Mouse (Mus musculus) ES-E14 (cell line): ENCODE measurements around the gene Lcn2. TPM values are rescaled to one million over a fixed set of nuclear protein-coding genes. Genes with fewer than 3 reads are reported as not detected.

Source experiments
- DNase-seq: peaks from one replicate; pipeline ENCODE4 v3.0.0-alpha.2; 2013; ENCODE audit warnings: low read depth, low spot score
- H3K27ac ChIP-seq: 2 replicates; pipeline ENCODE4 v1.5.1; 2012; ENCODE audit warnings: low read depth, mild to moderate bottlenecking, low read length, moderate library complexity, mixed read lengths; ENCODE audit not compliant: poor library complexity, insufficient read depth, severe bottlenecking
- H3K36me3 ChIP-seq: 2 replicates; pipeline ENCODE4 v1.6.1; 2012; ENCODE audit warnings: mild to moderate bottlenecking, low read length, moderate library complexity, mixed read lengths; ENCODE audit not compliant: control insufficient read depth, poor library complexity, insufficient read depth, severe bottlenecking
- H3K4me1 ChIP-seq, 2 experiments: fragments of 150-350 bp in 1 of 2; sonication (generic) in 1 of 2; 2 replicates each; pipeline ENCODE4 v1.6.1; 2012; ENCODE audit warnings: low read length in 2 of 2, mild to moderate bottlenecking in 1 of 2, mixed read lengths in 1 of 2; ENCODE audit not compliant: control insufficient read depth in 2 of 2, insufficient read depth in 2 of 2, poor library complexity in 1 of 2
- H3K4me3 ChIP-seq, 2 experiments: fragments of 150-350 bp in 1 of 2; sonication (generic) in 1 of 2; 2 replicates each; pipeline ENCODE4 v1.5.1; 2012; ENCODE audit warnings: low read length in 2 of 2, low read depth in 1 of 2, mild to moderate bottlenecking in 1 of 2, mixed read lengths in 1 of 2; ENCODE audit not compliant: insufficient read depth in 1 of 2, poor library complexity in 1 of 2, severe bottlenecking in 1 of 2
- H3K9ac ChIP-seq: 2 replicates; pipeline ENCODE4 v1.6.1; 2012; ENCODE audit warnings: low read depth, mild to moderate bottlenecking, low read length, mixed read lengths; ENCODE audit not compliant: poor library complexity, insufficient read depth, severe bottlenecking
- H3K9me3 ChIP-seq: fragments of 150-350 bp; sonication (generic); 2 replicates; pipeline ENCODE4 v1.6.1; 2012; ENCODE audit warnings: low read depth, mild to moderate bottlenecking, low read length; ENCODE audit not compliant: control insufficient read depth, insufficient read depth
- CHD2 ChIP-seq: IDR thresholded peaks from 2 replicates; pipeline ENCODE4 v1.6.1; 2014; ENCODE audit warnings: mild to moderate bottlenecking, low read depth, low read length, inconsistent platforms
- HCFC1 ChIP-seq: IDR thresholded peaks from 2 replicates; pipeline ENCODE4 v1.6.1; 2012; ENCODE audit warnings: low read length, inconsistent platforms, borderline replicate concordance; ENCODE audit not compliant: insufficient read depth
- MAFK ChIP-seq: IDR thresholded peaks from 2 replicates; pipeline ENCODE4 v1.6.1; 2014; ENCODE audit warnings: mild to moderate bottlenecking, low read depth, low read length, inconsistent platforms; ENCODE audit not compliant: insufficient read depth
- ZC3H11A ChIP-seq: IDR thresholded peaks from 2 replicates; pipeline ENCODE4 v1.6.1; 2012; ENCODE audit warnings: low read depth, mild to moderate bottlenecking, inconsistent platforms, low read length, borderline replicate concordance
- ZNF384 ChIP-seq: IDR thresholded peaks from 2 replicates; pipeline ENCODE4 v1.6.1; 2012; ENCODE audit warnings: low read depth, low read length, inconsistent platforms
- in situ Hi-C, 2 experiments: fragments of 600-800 bp; cut with MboI; formaldehyde crosslinking; loops; one replicate each; pipeline ENCODE4 v1.15.1; 2025; ENCODE audit warnings: low sequenced_read_pairs in 2 of 2, inconsistent platforms in 1 of 2; ENCODE audit not compliant: unreplicated experiment in 2 of 2
- total RNA-seq: library from RNA; depleted of rRNA; stranded (reverse); fragments of 300-350 nt; gene quantifications from 2 replicates; pipeline ENCODE4 v1.2.3, GENCODE M21; 2012

The Lcn2 gene
- total RNA-seq, 1 experiment = not detected

DNA sequence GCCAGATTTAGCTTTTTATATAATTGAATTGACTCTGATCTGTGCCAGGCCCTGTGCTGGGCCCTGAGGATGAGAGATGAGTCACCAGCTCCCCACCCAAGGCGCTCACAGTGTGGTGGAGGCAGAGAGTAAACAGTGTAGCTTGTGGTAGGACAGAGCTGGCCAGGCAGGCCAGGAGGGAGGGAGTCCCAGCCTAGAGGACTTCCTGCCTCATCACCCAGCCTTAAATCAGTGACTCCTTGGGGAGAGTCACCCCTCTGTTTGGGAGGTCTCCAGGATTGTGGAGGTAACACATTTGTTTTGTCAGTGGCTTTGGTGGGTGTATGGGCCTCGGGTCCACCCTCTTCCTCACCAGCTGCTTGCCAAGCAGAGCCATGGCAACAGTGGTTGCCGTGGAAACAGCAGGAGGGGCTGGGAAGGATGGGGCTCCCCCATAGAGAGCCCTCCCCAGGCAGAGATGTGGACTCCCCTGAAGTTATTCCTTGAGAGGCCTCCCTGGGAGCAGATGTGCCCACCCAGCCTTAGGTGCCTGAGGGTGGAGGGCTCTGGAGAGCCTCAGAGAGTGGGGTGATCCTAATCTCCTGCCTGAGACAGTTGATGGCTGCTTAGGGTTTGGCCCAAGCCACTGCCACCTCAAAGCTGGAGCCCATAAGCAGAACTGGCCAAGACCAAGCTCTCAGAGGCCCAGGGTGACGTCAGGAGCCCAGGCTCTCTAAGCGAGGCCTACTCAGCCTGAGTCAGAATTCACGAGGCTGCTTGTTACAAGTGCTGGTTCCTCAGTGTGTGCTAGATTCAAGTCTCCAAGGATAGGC lies 45.3 kb downstream of the Lcn2 start:
- no peaks in the 10 kb centered on the region for H3K9me3 ChIP-seq
- no peak overlapping the region for H3K27ac ChIP-seq
- in situ Hi-C loops = no loop called here
- no peak overlapping the region for H3K9ac ChIP-seq
- H3K36me3 ChIP-seq = no peaks in the 10 kb centered on the region
- no peak for DNase-seq
- H3K4me1 ChIP-seq = peaks cover 0 to 5% of the 10 kb centered on the region in 2 experiments; a peak in 1 of 4 replicates
- H3K4me3 ChIP-seq = no peak overlapping the region
- TF ChIP-seq ZNF384 (no peak), HCFC1 (no peak), CHD2 (no peak)

DNA sequence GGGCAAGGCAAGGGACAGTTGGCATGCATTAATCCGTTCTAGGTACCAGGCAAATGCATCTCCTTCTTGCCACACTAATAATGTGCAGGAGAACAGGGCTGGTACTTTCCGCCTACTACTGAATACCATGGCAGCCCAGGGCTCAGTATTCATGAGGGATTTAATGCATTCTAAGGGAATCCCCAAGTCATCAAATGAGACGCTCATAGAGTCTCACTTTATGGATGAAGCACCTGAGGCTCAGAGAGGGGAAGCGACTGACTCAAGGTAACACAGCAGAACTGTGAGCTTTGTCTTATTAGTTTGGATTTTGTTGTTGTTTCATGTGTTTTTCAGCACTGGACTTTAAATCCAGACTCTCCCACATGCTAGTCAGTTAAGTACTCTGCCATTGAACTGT lies 46.0 kb downstream of the Lcn2 start:
- no peaks in the 10 kb centered on the region for H3K9me3 ChIP-seq
- in situ Hi-C loops = no loop called here
- H3K9ac ChIP-seq = no peak overlapping the region
- H3K4me1 ChIP-seq = peaks cover 0 to 6% of the 10 kb centered on the region in 2 experiments; a peak in 1 of 4 replicates
- DNase-seq = no peak
- TF ChIP-seq ZNF384 = no peak
- no peak for TF ChIP-seq HCFC1
- no peak for TF ChIP-seq CHD2
- no peak for TF ChIP-seq ZC3H11A
- no peak for TF ChIP-seq MAFK
- no peak overlapping the region for H3K27ac ChIP-seq
- no peaks in the 10 kb centered on the region for H3K36me3 ChIP-seq
- H3K4me3 ChIP-seq = no peak overlapping the region

DNA sequence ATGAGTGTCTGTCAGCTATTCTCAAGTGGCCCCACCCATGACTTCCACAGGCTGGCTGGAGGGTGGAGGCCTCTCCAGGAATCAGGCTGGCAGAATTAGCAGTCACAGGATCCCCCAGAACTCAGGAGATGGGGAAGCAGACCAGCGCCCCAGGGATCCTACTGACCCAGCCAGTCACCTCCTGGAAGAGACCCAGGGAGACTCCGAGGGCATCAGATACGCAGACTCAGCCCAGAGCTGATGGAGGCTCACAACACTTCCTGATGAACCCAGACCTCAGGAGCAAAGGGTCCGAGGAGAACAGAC lies 46.5 kb downstream of the Lcn2 start:
- Histone ChIP-seq H3K4me3 (no peak overlapping the region), H3K27ac (no peak overlapping the region), H3K9ac (no peak overlapping the region), H3K36me3 (no peaks in the 10 kb centered on the region), H3K4me1 (peaks cover 0 to 6% of the 10 kb centered on the region in 2 experiments; a peak in 1 of 4 replicates), H3K9me3 (no peaks in the 10 kb centered on the region)
- DNase-seq = no peak
- TF ChIP-seq CHD2 (no peak), ZNF384 (no peak), ZC3H11A (no peak), HCFC1 (no peak), MAFK (no peak)
- in situ Hi-C loops = no loop called here

DNA sequence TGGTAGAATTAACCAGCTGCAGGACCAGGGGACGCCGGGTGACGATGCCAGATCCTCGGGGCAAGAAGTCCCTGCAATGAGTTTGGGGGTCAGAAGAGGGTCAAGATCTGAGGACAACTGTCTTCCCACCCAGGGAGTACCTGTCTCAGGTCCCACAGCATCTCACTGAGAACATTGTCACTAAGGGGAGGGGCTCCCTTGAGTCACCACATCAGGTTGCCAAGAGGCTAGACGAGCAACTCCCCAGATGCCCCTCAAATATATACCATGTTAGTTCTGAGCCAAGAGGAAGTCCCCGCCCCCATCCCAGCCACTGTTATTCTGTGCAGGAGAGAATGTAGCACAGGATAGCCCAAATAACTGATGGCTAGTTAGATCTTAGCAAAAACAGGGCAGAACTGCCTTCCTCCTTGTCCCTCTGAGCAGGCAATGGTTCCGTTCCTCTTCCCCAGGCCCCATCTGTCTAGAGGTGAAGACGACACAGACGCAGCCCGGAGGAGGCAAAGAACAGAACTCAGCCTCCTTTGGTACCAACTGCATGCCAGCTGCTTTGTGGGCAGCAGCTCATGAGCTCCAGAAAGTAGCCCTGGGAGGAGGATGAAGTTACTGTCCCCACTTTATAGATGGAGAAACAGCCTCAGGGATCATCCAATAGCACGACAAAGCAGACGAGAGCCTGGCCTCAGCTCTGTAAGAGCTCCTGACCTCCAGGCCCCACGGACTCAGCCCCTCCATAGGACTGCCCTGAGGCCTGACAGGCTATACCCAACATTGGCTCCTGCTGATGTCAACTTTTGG lies 47.0 kb downstream of the Lcn2 start:
- DNase-seq = no peak
- H3K9me3 ChIP-seq = no peaks in the 10 kb centered on the region
- H3K36me3 ChIP-seq = no peaks in the 10 kb centered on the region
- in situ Hi-C loops = no loop called here
- TF ChIP-seq CHD2 (no peak), MAFK (no peak), ZC3H11A (no peak), ZNF384 (no peak), HCFC1 (no peak)
- no peak overlapping the region for H3K9ac ChIP-seq
- no peak overlapping the region for H3K27ac ChIP-seq
- H3K4me1 ChIP-seq = peaks cover 0 to 6% of the 10 kb centered on the region in 2 experiments; a peak in 1 of 4 replicates
- no peak overlapping the region for H3K4me3 ChIP-seq
